Mouse (Mus musculus) skeletal muscle tissue, adult 2 months (tissue): ENCODE measurements around the gene Polrmt.
A peak's percentile ranks its signal among the peaks of the same experiment; 100 is the strongest.
"Not testable (repeated sequence)": the region's sequence is repeated elsewhere in the genome, so short reads cannot be mapped to it uniquely, and the experiment has no call there.

ENCODE experiments used
- DNase-seq: peaks from one replicate; pipeline ENCODE4 v3.0.0-alpha.2; 2012; ENCODE audit warnings: low read depth, low spot score

The Polrmt gene

DNA sequence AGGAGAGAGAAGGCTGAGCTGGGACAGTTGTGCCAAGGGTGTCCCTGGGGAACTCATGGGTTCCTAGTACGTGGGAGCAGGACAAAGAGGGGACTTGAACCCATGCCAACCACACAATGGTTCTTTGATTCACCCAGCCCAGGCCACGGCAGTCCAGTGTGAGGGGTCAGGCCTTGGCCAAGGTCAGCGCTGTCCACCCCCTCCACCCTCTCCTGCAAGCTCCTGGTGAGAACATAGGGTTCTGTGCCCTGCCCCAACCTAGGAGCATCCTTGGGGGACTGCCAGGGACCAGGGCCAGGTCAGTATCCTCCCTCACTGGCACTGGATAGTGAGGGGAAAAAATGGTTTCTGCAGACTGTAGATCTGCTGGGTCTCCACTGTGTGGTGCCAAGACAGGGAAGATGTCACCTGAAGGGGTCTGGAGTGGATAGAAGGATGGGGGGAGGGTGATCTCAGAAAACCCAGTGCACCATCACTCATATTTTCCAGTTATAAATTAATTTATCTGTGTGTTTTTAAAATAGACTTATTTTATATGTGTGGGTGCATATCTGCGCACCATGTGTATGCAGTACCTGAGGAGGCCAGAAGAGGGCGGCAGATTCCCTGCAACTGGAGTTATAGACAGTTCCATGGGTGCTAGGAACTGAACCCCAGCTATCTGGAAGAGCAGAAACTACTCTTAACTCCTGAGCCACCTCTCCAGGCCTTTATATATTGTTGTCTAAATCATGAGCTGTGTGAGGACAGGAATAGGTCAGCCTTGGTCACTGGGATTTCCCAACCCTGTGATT lies 28.3 kb upstream of the Polrmt start:
- DNase-seq, result no peak

DNA sequence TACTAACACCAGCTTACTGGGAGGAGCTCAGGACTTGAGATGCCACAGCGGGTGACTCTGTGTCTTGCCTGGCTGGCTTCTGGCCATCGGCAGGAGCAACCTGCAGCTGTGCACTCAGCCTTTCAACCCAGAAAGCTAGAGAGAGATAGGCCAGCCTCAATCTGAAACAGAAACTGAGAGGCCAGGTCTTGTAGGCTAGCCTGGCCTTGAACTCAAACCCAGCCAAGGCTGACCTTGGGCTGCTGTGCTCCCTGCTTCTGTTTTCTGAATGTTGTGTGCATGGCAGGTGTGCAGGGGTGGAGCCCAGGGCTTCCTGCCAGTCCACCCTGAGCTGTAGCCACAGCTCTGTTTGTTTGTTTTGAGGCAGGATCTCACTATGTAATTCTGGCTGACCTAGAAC lies 26.8 kb upstream of the Polrmt start:
- DNase-seq, result no peak

DNA sequence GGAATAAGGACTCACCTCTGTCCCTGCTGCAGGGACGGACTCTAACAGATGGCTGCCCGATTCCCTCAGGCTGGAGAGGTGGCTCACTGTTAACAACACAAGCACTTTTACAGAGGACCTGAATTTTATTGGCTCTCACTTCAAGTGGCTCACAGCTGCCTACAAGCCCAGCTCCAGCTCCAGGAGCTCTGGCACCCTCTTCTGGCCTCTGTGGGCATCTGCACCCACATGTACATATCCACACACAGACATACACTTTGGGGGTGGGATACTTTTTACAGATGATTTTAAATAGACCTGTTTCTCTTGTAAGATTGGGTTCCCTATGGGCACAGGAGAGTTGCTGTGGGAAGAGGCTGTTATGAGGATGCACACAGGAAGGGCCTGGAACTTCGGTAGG lies 25.9 kb upstream of the Polrmt start:
- DNase-seq, result no peak

DNA sequence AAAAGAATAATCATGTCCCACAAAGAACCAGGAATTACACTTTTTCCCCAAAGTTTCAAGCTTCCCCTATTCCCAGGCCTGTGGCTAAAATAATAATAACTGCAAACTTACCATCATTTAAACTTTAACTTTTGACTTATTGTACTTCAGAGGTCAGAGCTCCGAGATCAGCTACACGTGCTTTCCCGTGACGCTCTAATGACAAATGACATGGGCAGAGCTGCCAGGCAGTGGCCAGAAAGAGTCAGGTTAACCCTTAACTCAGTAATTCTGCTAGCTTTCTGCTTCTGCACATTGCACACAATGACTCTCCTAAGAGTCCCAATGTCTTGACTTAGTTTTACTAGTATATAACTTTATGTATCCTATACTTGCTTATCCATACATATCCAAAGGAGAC lies 22.9 kb upstream of the Polrmt start:
- DNase-seq, result no peak

DNA sequence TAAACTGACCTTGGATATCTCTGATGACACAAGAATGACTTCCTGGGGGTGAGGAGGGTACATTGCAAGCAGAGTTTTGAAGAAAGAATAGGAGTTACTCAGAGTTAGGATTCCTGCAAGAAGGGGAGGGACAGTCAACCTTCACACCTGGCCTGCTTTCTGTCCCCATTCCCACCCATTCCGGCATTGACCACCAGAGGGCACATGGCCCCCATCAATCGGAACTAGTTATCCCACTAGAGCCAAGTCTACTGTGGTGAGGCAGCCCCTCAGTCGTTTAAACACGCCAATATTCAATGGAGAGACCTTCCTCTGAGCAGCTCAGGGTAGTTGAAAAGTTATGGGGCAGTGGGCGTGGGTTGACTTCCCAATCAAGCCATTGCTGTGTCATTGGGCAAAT lies 22.0 kb upstream of the Polrmt start:
- DNase-seq, result no peak

DNA sequence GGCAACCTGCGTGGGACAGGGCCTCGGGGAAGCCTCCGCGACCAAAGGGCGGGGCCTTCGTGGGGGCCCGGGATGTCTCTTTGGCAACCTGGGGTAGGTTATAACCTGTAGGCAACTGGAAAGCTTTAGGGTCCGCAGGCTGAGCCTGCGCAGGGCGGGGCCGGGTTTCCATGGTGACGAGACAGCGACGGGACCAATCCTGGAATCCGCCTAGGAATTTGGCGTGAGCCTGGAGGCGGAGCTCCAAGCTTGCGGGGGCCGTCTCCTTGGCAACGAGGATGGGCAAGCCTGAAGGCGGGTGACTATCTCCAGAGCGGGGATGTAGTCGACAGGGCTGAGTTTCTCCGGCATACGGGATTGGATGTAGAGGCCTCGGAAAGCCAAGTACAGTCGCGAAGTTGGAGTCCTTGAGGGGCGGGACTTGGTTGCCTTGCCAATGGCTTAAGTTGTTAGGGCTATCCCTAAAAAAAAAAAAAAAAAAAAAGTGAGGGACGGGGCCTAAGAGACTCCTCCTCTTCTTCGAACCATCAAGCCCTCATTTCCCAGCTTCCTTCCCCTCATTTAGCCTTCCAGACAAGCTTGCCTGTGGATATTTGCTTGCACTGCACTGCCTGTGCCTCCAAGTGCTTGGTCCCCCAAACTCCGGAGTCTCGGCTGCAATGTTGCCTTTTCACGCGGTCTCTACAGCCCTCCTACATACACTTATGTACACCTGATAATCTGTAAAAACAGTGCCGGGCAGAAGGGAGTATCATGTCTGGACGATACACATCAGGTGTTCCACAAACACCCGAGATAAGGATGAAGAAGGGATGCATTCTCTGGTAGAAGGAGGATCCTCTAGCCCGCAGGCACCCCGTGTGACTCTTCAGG lies 21.2 kb upstream of the Polrmt start:
- DNase-seq, result peak; percentile 91

DNA sequence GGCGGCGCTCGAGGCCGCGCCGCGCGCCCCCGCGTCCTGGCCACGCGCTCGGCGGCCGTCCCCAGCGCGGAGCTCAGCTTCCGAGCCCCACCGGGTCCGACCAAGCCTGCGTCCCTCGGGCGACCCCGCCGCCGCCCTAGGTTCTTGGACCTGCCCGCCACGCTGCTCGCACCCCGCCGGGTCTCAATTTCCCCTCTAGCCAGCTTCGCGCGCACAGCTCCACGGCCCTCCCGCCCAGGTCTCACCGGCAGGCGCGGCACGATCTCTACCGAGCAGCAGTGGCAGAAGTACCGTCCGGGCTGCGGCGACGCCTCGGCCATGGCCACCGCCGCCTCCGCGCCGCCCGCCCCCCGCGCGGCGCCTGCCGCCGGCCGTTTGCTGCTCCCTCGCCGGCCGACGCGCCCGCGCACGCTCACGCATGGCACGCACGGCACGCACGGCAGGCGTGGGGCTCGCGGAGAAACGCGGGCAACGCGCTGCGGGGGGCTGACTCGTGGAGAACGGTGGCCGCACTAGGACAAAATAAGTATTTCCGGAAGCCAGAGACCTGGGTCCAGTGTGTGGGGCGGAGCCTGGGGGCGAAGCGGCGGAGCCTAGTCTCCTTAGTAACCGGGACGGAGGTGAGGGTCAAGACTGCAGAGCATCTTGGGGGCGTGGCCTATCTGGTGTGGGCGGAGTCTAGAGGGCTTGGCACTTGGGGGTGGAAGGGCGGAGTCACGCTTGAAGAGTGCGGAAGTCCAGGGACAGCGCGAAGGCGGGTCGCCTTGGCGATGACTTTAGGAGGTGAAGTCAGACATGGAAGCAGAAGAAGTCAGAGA lies 20.3 kb upstream of the Polrmt start, which contains the start of gene Rnf126:
Rnf126 (minus strand) TSS at position 445 of the 818 bp plus-strand sequence.
- peak; percentile 100 for DNase-seq

DNA sequence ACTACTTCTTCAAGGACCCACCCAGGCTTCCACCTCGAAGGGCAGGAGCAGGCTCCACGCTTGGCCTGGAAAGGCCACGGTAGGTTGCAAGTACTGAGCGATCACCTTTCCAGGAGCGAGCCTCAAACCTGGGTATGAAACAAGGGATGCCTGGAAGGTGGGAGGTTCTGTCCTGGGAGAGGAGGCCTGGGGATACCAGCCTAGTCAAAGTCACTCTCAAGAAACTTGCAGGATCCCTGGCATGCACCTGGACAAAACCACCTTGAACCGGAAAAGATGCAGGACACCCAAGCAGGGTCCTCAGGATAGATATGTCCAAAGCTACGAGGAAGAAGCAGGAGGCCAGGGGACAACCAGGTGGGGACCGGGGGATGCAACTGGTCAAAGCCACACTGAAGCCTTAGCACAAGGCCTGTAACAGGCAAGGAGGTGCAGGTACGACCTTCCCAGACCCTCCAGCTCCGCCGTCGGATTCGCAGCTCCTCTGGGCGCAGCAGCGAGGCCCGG lies 19.7 kb upstream of the Polrmt start:
- DNase-seq, result no peak

DNA sequence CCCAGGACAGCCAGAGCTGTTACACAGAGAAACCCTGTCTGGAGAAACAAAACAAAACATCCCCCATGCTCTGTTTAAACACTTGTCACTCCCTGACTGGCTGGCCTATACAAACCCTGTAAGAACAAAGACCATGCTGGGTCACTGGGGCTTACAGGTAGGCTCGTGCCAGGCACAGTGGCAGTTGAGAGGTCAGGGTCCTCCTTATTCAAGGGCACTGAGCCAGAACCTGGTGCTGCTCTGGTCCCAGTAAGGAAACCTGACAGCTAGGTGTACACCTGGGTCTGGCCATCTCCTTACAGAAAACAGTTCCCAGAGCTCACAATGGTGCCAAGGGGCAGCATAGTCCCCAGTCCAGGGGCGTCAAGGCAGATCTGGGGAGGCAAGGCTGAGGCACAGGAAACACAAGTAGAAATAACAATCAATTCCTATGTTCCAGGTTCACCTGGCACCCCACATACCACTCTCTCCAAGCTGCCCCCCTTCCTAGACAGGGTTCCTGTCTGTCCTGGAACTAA lies 18.9 kb upstream of the Polrmt start:
- DNase-seq, result no peak

DNA sequence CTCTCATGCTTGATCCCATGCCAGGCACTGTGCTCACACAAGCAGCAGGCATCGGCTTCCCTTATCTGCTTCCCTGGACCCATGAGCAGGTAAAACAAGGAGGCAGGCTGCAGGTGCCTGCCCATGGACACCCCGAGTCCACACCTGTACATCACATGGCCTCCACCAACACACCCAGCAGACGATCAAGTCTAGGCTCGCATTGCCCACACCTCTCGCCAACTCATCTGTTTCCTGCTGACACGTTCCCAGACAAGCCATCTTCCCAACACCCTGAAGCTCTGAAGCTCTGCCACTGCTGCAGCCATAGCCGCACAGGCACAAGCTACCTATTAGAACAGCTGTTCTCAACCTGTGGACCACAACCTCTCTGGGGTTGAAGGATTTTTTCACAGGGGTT lies 17.9 kb upstream of the Polrmt start:
- no peak for DNase-seq

DNA sequence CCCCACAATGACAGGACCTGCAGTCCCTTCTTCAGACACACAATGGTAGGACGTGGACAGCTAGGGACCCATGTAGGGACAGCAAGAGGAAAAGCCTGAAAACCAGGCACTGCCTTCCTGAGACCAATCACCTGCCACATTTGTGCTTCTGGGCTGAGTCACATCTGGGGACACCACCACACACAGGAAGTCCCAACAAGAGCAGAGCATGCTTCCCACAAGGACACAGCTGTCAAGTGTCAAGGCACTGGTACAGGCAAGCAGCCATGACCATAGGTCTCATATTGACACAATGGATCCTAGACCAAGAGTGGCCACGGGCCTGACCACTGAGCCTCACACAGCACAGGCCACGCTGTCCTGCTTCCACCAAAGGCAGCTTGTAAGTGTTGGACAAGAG lies 16.5 kb upstream of the Polrmt start:
- DNase-seq, result no peak

DNA sequence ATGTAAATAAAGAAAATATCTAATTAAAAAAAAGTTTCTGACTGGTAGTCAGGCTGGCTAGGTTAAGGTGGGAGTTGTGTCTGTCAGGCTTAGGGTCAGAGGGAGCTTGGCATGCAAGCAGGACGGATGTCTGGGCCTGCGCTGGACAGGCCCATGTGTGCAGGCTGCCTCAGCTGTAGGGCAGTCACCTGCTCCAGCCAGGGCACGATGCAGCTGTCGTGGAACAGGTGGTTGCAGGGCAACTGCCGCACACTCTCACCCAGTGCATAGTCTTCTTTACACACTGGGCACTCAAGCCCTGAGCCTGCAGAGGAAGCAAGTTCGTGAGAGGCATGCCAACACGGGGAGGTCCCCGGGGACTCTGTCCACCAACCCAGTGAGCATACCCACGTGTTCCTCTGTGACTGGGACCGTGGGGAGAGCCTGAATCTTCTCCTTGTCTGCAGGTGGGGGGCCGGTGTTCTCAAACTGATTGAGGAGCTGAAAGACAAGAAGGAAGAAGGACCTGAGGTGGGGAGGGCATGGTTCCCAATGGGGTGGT lies 14.3 kb upstream of the Polrmt start:
- no peak for DNase-seq

DNA sequence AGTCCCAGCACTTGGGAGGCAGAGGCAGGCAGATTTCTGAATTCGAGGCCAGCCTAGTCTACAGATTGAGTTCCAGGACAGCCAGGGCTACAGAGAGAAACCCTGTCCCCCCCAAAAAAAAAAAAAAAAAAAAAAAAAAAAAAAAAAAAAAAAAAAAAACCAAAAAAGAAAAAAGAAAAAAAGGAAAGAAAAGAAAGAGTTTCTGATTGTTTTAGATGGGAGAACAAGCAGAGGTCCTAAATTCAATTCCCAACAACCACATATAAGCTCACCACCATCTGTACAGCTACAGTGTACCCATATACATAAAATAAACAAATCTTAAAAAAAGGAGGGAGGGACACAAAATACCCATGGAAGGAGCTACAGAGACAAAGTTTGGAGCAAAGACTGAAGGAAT lies 13.3 kb upstream of the Polrmt start:
- not testable (repeated sequence) for DNase-seq

DNA sequence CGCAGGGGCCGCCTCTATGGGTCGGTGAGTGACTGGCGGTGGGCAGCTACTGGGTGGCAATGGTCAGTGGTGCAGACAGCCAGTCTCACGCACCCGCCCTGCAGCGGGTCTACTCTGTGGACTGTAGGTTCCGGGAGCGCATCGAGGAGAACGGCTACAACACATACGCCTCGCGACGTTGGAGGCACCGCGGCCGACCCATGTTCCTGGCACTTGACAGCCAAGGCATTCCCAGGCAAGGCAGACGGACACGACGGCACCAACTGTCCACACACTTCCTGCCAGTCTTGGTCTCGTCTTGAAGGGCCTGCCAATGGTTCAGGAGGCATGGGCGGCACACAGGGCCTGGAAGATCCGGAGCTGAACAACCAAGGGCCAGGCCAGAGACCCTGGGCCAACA lies 10.3 kb upstream of the Polrmt start:
- DNase-seq, result no peak

DNA sequence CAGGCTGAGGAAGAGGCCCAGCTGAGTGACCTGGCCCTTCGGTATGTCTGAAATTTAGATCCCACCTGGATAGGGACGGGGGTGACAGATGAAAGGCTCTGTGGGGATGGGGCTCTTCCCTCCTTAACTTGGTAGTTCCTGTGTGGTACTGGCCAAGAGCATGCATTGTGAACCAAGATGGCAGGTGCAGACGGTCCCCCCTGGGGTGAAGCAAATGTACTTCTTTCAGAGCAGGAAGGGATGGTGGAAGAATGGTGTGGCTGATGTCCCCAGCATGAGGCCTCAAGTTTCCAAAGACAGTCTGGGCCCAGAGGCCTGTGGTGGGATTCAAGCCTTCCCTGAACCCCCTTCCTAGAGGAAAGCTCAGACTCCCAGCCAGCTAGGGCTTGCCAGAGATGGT lies 9.5 kb upstream of the Polrmt start:
- DNase-seq, result no peak

DNA sequence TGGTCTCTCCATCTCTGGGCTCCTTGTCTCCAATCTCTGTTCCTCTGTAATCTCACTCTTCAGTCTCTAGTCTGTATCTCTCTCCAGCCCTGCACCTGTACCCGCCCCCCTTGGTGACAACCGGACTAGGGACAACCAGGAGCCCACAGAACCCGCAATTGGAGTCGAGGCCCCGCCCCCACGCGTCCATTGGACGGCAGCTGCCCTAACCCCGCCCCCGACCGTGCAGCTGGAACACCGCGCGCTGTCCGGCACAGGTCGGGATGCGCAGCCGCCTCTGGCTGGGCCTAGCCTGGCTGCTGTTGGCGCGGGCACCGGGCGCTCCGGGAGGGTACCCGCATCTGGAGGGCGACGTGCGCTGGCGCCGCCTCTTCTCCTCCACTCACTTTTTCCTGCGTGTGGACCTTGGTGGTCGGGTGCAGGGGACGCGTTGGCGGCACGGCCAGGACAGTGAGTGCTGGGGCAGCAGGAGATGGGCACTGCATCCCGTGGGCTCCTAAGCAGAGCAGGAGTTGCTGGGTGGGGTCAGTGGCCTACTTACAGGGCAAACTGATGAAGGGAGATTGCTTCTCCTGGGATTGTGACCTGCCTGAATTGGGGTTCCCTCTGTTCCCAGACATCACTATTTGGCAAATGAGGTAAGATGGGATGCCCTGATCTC lies 8.6 kb upstream of the Polrmt start, which contains the start of gene Fgf22:
Fgf22 (plus strand) TSS at position 221 of the 661 bp plus-strand sequence.
- no peak for DNase-seq

DNA sequence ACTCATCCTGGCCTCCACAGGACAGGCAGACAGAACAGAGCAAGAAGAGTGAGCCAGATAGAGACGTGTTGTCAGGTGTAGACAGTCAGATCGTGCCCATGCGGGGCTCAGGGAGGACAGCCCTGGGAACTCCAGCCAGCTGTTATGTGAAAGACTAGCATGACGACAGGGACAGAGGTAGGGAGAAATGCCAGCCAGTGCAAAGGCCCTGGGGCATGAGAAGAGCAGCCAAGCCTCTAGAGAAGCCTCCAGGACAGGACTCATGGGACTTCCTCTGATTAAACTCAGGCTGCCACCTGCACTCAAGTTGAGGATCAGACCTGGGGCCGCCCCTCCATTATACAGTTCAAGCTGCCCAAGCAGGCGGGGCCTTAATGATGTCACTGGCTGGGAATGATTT lies 2.1 kb upstream of the Polrmt start:
- no peak for DNase-seq

DNA sequence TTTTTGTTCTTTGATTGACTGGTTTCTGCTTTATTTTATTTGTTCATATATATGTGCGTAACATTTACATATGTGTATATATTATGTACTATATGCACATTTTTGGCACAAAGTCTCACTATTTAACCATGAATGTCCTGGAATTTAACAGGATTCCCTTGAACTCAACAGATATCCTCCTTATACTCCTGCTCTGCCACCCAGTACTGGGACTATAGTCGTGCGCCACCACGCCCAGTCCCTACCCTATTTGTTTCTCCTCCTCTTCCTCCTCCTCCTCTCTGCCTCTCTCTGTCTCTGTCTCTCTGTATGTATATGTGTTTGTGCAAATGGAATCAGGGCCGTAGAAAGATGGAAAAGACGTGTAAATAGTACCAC lies 382 bp upstream of the Polrmt start:
- DNase-seq, result no peak

DNA sequence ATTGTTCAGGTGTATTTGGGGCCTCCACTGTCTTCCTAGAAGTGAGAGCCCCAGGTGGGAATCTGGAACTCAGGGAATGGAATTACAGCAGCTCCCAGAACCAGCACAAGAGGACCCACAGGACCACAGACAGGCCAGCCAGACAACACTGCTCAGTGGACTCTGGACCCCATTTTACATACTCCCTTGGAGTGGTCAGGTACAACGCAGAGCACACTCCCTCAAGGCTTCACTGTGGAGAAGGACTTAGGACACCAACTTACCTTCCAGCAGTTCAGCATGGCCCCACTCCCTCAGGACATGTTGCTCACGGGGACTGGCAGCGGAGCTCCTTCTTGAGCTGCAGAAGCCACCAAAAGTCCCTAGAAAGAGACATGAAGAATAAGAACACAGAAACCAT lies 970 bp downstream of the Polrmt start:
- no peak for DNase-seq

DNA sequence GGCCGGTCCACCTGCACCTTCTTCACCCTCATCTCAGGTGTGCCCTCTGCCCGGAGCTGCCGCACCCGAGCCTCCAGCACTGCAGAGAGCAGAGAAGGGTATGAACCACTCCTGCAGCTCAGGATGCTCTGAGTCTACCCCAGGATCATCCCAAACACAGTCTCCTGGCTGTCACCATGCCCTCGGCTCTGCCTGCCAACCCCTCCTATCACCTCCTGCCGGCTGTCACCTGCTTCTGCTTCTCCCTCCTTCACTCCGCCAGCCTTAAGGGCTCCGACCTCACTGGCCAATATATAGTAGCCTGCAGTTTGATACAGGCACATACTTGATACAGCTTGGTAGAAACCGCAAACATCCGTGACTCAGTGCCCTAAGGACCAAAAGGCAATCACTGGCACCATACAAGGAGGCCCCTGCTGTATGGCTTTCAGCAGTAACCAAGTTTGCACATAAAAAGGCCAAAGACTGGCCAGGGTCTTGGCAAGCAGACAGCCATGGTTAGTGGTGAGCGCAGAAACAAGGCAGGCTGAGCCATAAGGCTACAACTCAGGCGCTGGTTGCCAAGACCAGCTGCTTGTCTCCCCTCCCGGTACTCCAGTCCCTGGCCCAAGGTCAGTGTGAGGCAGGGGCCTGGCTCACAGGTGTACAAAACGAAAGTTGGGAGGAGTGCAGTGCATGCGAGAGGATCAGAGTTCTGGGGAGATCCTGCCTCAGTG lies 2.6 kb downstream of the Polrmt start:
- DNase-seq, result no peak
